Mouse (Mus musculus): ENCODE measurements around the gene Alkbh7. TPM values are rescaled to one million over a fixed set of nuclear protein-coding genes. Genes with fewer than 3 reads are reported as not detected.
A peak's percentile ranks its signal among the peaks of the same experiment; 100 is the strongest.

Gene Alkbh7
- polyA plus RNA-seq (2012; ENCODE audit: insufficient read depth, low replicate concordance), result 20.4 and 32.6 TPM in 2 replicates

DNA sequence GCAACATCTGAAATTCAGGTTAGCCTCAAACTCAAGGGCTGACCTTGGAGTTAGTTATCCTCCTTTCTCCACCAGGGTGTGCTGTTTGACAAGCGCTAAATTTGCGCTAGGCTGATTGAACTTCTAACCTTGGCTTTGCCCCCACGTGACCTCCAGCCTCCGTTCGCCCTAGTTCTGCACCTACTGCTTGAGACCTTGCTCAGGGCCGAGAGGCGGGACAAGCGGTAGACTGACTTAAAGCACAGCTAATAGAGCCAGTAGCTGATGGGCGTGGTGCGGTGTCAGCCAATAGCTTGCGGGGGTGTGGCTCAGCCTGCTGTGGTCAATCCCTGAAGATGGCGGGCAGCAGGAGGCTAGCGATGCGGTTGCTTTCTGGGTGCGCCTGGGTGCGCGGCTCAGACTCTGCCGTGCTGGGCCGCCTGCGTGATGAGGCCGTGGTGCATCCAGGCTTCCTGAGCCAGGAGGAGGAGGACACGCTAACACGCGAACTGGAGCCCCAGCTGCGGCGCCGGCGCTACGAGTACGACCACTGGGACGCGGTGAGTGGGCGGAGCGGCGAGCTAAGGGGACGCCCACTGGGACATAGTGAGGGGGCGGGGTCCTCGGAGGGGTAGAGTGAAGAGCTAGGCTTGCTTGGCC, at the start of gene Alkbh7:
Gene Alkbh7, plus strand, starts transcription at position 311 of the 639 bp plus-strand sequence.
- no peaks in the 10 kb centered on the region for H3K9me3 ChIP-seq
- peaks cover 37% of the 10 kb centered on the region for H3K4me1 ChIP-seq
- TF ChIP-seq FLI1 (IDR thresholded peaks at IDR 0.05; ENCODE audit: low read length) (no peak), GATA1 (IDR thresholded peaks at IDR 0.05; ENCODE audit: borderline replicate concordance, low read length) (no peak)
- peak within 1 kb of the TSS; percentile 97 for H3K4me3 ChIP-seq (replicated peaks)
- H3K36me3 ChIP-seq (replicated peaks; ENCODE audit: low read length), result peaks cover 75% of the 10 kb centered on the region
- H3K27me3 ChIP-seq (replicated peaks), result no peaks in the 10 kb centered on the region

DNA sequence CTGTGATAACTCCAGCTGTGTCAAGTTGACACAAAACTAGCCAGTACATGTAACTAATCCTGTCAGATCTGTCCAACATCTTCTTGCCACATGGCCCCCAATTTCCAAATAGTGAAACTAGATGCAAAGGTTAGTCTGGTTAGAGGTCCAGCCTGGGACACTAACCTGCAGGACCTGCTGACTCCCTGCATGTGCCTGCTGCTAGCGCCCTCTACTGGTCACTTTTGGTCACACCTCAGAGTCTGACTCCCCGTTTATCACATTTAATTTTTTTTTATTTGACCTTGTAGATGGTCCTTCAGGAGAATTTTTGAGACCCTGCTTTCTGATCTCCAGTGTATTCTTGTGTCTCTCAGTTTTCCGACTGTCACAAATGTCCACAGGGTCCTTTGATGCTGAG, 46.2 kb upstream of the Alkbh7 start:
- no peak for TF ChIP-seq FLI1 (IDR thresholded peaks at IDR 0.05; ENCODE audit: low read length)
- no peak for TF ChIP-seq GATA1 (IDR thresholded peaks at IDR 0.05; ENCODE audit: borderline replicate concordance, low read length)
- Histone ChIP-seq H3K27me3 (replicated peaks) (peaks cover 53% of the 10 kb centered on the region), H3K4me1 (0 out of 2 replicates have a peak, but pooled peaks cover 4% of the 10 kb centered on the region), H3K9me3 (peaks cover 13% of the 10 kb centered on the region), H3K36me3 (replicated peaks; ENCODE audit: low read length) (no peaks in the 10 kb centered on the region), H3K4me3 (replicated peaks) (no peak overlapping the region)

DNA sequence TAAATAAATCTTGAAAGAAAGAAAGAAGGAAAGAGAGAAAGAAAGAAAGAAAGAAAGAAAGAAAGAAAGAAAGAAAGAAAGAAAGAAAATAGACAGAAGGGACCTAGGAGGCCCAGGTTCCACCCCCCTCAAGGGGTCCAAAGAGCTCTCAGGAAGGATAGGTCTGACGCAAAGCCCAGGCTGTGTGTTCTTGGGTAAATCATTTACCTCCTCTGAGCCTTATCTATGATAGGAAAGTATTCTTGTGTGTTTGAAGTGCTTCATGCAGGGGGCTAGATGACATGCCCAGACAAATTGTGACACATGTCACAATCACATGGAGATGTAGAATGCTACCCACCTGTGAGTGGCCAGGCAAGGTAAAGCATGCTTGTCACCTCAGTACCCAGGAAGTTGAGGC, 44.5 kb upstream of the Alkbh7 start:
- Histone ChIP-seq H3K4me3 (replicated peaks) (no peak overlapping the region), H3K4me1 (peaks cover 12% of the 10 kb centered on the region), H3K36me3 (replicated peaks; ENCODE audit: low read length) (no peaks in the 10 kb centered on the region), H3K9me3 (no peaks in the 10 kb centered on the region; the same call in 1 of the 2 replicates), H3K27me3 (replicated peaks) (peaks cover 50% of the 10 kb centered on the region)
- no peak for TF ChIP-seq FLI1 (IDR thresholded peaks at IDR 0.05; ENCODE audit: low read length)
- TF ChIP-seq GATA1 (IDR thresholded peaks at IDR 0.05; ENCODE audit: borderline replicate concordance, low read length), result no peak

DNA sequence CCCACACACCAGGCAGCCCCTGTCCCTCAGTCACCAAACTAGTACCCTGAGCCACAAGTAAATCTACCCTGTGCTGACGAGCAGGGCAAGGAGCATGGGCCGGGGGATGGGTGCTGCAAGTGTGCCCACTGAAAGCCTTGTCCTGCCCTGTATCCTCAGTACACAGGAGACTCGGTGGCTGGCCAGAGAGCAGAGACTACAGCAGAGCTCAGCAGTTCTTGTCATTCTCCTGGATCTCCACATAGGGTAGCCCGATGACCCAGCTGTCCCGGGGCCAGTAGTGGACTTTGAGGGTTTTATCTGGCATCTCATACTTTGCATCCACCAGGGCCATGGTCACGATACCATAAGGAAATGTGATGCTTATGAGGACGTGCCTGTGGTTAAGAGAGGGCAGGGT, 42.3 kb upstream of the Alkbh7 start:
- Histone ChIP-seq H3K4me3 (replicated peaks) (no peak overlapping the region), H3K9me3 (no peaks in the 10 kb centered on the region), H3K4me1 (peaks cover 23% of the 10 kb centered on the region), H3K36me3 (replicated peaks; ENCODE audit: low read length) (no peaks in the 10 kb centered on the region), H3K27me3 (replicated peaks) (peaks cover 55% of the 10 kb centered on the region)
- TF ChIP-seq GATA1 (IDR thresholded peaks at IDR 0.05; ENCODE audit: borderline replicate concordance, low read length) (no peak), FLI1 (IDR thresholded peaks at IDR 0.05; ENCODE audit: low read length) (no peak)

DNA sequence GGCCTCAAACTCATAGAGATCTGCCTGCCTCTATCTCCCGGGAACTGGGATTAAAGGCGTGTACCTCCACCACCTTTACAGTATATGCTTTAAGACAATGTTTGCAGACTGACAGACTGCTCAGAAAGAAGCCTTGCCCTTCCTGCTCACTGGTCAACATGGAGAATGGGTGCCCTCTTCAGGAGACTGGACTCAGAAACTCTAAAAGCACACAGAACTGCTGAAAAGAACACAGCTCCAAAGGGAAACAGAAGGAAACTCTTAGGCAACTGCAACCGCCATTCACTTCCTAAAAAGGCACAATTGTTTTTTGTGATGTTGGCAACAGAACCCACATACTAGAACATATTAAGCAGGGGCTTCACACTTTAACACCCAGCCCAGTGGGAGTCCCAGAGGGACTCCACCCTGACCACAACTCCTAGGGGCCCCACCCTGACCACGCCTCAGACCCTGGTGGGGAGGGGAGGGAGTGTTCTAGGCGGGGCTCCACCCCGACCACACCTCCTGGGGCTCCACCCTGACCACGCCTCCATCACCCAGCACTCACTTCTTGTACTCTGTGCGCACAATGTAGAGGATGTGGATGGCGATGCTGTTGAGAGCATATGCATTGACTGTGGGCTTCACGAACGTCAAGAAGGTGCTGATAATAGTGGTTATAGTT, 39.2 kb upstream of the Alkbh7 start:
- peaks cover 66% of the 10 kb centered on the region for H3K27me3 ChIP-seq (replicated peaks)
- no peak for TF ChIP-seq GATA1 (IDR thresholded peaks at IDR 0.05; ENCODE audit: borderline replicate concordance, low read length)
- no peak for TF ChIP-seq FLI1 (IDR thresholded peaks at IDR 0.05; ENCODE audit: low read length)
- no peaks in the 10 kb centered on the region for H3K36me3 ChIP-seq (replicated peaks; ENCODE audit: low read length)
- H3K4me3 ChIP-seq (replicated peaks), result peak overlapping the region; percentile 74
- H3K4me1 ChIP-seq, result peaks cover 27% of the 10 kb centered on the region
- peaks cover 5% of the 10 kb centered on the region for H3K9me3 ChIP-seq

DNA sequence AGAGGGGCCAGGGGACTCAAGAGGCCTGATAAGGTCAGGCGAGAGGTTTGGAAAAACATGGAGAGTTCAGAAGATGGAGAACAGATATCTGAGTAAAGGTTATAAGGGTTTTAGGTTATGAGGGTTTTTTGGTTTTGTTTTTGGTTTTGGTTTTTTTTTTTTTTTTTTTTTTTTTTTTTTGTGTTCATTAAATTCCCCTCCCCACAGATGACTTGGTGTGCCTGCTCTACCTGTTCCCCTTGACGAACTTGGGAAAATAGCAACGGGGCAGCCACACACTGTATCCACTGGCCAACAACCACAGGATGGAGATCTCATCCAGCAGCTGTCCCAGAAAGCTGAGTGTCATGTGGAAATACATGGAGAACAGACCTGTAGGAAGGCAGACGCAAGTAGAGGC, 38.5 kb upstream of the Alkbh7 start:
- H3K36me3 ChIP-seq (replicated peaks; ENCODE audit: low read length), result no peaks in the 10 kb centered on the region
- H3K9me3 ChIP-seq, result peaks cover 5% of the 10 kb centered on the region
- H3K4me1 ChIP-seq, result peaks cover 29% of the 10 kb centered on the region
- peaks cover 68% of the 10 kb centered on the region for H3K27me3 ChIP-seq (replicated peaks)
- TF ChIP-seq GATA1 (IDR thresholded peaks at IDR 0.05; ENCODE audit: borderline replicate concordance, low read length) (no peak), FLI1 (IDR thresholded peaks at IDR 0.05; ENCODE audit: low read length) (no peak)
- no peak overlapping the region for H3K4me3 ChIP-seq (replicated peaks)

DNA sequence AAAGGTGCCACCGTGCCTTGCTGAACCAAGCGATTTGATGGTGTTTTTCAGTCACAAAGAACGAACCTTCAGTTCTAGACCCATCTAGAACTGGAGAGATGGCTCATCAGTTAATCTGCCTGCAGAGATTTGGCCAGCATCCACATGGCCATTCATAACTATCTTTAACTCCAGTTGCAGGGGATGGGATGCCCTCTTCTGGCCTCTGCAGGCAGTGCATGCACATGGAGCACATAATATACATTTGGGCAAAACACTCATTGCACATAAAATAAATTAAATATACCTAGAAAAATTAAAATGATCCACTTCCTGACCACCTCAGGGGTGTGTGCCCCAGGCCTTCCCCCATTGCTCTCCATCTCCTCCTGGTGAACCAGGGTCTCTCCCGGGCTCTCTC, 35.3 kb upstream of the Alkbh7 start:
- H3K4me1 ChIP-seq, result peaks cover 28% of the 10 kb centered on the region
- peaks cover 5% of the 10 kb centered on the region for H3K9me3 ChIP-seq
- H3K27me3 ChIP-seq (replicated peaks), result peaks cover 53% of the 10 kb centered on the region
- no peaks in the 10 kb centered on the region for H3K36me3 ChIP-seq (replicated peaks; ENCODE audit: low read length)
- no peak overlapping the region for H3K4me3 ChIP-seq (replicated peaks)
- TF ChIP-seq FLI1 (IDR thresholded peaks at IDR 0.05; ENCODE audit: low read length) (no peak), GATA1 (IDR thresholded peaks at IDR 0.05; ENCODE audit: borderline replicate concordance, low read length) (no peak)

DNA sequence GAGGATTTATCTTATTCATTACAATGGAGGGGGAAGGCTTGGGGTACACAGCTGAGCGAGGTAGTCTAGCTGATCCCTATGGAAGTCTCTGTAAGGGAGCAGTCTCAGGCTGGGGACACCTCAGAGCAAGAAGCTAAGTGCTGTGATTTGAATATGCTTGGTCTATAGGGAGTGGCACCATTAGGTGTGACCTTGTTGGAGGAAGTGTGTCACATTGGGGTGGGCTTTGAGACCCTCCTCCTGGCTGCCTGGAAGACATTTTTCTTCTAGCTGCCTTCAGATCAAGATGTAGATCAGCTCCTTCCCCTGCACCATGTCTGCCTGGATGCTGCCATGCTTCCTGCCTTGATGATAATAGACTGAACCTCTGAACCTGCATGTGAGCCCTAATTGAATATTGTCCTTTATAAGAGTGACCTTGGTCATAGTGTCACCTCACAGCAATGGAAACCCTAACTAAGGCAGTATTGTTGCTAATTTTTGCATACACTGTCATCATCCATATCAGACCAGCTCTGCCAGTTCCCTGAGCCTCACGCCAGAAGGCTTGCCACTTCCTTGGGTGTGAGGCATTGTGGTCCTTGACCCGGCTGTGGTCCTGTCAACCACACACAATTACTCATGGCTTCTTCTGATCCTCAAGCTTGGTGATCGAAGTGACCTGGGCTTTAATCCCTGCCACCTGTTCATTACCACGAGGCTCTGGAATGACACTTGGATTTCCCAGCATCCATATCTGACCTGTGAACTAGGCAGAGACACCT, 34.3 kb upstream of the Alkbh7 start:
- Histone ChIP-seq H3K36me3 (replicated peaks; ENCODE audit: low read length) (no peaks in the 10 kb centered on the region), H3K4me3 (replicated peaks) (peak overlapping the region; percentile 24), H3K4me1 (peaks cover 20% of the 10 kb centered on the region), H3K27me3 (replicated peaks) (peaks cover 53% of the 10 kb centered on the region), H3K9me3 (peaks cover 5% of the 10 kb centered on the region)
- TF ChIP-seq FLI1 (IDR thresholded peaks at IDR 0.05; ENCODE audit: low read length) (no peak), GATA1 (IDR thresholded peaks at IDR 0.05; ENCODE audit: borderline replicate concordance, low read length) (no peak)

DNA sequence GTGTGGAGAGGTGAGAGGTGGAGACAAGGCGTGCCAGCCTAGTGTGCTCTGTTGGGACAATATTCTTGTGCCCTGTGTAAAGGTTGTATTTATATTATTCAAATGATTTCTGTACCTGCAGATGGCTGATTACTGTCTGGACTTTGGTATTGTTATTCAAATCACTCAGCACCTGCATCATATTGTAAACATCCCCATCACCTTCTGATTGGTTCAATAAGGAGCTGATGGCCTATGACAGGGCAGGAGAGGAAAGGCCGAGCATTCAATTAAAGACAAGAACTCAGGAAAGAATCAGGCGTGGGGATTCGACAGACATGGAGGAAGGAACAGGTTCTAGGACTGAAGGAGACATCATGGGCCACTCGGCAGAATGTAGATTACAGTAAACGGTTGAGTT, 33.5 kb upstream of the Alkbh7 start:
- TF ChIP-seq GATA1 (IDR thresholded peaks at IDR 0.05; ENCODE audit: borderline replicate concordance, low read length) (no peak), FLI1 (IDR thresholded peaks at IDR 0.05; ENCODE audit: low read length) (no peak)
- H3K9me3 ChIP-seq, result peaks cover 5% of the 10 kb centered on the region
- peaks cover 13% of the 10 kb centered on the region for H3K4me1 ChIP-seq
- H3K36me3 ChIP-seq (replicated peaks; ENCODE audit: low read length), result no peaks in the 10 kb centered on the region
- H3K27me3 ChIP-seq (replicated peaks), result peaks cover 48% of the 10 kb centered on the region
- no peak overlapping the region for H3K4me3 ChIP-seq (replicated peaks)

DNA sequence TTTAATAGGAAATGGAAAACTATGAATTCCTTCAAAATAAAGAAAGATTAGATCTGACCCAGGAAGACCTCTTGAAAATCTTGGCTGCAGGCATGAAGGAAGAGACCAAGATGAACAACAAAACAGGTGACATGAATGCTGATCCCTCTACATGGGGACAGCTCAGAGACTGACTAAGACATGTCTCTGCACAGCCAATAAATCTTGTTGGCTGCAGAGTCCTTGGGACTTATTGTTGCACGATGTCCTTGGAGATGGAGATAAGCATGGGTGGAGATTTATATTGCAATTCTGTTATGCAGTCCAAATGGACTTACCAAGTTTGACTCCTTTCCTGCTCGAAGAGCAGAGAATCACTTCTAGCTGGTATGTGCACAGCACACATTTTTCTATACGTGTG, 27.8 kb upstream of the Alkbh7 start:
- Histone ChIP-seq H3K9me3 (no peaks in the 10 kb centered on the region), H3K4me3 (replicated peaks) (no peak overlapping the region), H3K36me3 (replicated peaks; ENCODE audit: low read length) (no peaks in the 10 kb centered on the region), H3K4me1 (no peaks in the 10 kb centered on the region), H3K27me3 (replicated peaks) (peaks cover 27% of the 10 kb centered on the region)
- TF ChIP-seq FLI1 (IDR thresholded peaks at IDR 0.05; ENCODE audit: low read length) (no peak), GATA1 (IDR thresholded peaks at IDR 0.05; ENCODE audit: borderline replicate concordance, low read length) (no peak)
